Mouse (Mus musculus) hindlimb bud, embryonic 11.5 days (tissue): ENCODE data around the gene Pgp.
"Not testable (repeated sequence)": the region's sequence is repeated elsewhere in the genome, so short reads cannot be mapped to it uniquely, and the experiment has no call there.

Experiments used
- DNase-seq: peaks from one replicate; pipeline ENCODE4 v3.0.0-alpha.2; 2012; ENCODE audit warnings: low read depth, low spot score; ENCODE audit errors: extremely low spot score

The Pgp gene

DNA sequence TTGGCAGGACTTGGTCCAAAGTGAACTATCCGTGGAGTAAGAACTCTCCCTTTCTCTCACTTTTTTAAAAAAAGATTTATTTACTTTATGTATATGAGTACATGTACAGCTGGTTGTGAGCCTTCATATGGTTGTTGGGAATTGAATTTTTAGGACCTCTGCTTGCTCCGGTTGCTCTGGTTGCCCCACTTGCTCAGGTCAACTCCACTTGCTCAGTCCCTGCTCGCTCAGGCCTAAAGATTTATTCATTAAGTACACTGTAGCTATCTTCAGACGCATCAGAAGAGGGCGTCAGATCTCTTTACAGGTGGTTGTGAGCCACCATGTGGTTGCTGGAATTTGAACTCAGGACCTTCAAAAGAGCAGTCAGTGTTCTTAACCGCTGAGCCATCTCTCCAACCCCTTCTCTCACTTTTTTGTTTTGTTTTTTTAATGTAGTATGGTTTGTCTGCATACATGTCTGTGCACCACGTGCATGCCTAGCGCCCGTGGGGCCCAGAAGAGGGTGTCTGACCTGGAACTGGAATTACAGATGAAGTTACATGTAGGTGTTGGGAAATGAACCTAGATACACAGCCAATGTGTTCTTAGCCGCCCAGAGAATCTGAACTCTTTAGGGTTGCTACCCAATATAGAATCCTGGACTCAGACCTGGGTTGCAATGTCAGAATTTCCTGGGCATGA, 14.5 kb upstream of the Pgp start:
- DNase-seq = not testable (repeated sequence)

DNA sequence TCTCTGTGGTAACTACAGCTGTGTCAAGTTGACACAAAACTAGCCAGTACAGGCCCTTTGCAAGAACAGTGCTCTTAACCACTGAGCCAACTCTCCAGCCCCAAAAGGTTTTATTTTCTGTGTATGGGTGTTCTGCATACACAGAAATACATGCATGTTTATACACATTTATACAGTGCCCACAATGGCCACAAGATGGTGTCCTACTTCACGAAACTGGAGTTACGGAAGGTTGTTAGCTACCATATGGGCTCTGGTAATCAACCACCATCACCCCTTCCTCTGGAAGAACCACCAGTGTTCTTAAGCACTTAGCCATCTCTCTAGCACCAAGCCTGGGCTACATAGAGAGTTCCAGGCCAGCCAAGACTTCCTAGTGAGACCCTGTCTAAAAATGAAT, 8.6 kb upstream of the Pgp start:
- DNase-seq = peak; percentile 28

DNA sequence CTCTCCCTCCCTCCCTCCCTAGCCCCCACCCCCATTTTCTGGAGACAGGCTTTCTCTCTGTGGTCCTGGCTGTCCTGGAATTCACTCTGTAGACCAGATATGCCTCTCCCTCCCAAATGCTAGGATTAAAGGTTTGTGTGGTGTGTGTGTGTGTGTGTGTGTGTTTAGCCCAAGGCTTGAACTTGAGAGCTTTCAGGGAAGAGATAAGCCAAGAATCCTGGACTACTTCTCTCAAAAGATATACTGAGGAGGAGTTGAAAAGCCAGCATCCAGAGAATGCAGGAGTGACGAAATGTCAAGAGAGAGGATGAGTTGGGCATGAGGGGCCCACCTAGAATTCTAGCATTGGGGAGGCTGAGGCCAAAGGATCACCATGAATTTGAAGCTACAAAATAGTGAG, 7.3 kb upstream of the Pgp start:
- DNase-seq = no peak

DNA sequence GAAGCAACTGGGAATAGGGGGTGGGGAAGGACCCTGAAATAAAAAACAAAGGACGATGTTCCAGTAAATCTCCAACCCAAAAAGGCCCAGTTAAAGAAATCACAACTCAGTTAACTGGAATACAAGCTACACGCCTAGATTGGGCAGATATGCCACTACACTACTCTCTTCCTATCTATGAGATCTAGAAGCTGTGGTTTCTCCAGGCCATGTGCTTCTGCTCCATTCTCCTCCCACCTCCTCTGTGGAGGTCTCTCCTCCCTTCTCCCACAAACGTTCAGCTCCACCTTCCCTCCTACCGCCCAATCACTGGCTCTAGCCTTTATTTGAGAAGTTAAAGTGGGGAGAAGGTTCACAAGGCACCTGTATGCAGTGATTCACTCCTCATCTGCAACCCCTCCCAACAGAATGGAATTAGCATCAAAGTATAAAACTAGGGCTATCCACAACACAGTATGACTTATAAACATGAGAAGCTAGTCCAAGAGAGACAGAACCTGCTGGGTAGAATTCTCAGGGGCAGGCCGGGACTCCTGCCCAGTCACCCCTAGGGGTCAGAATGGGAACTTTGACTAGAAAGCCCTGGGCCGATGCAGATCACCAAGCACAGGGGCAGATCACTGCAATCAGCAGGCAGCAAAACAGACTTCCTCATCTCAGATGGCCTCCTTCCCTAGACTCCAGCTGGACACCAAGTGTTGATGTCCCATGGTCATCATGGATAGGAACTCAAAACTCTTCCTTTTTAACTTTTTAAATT, 6.6 kb upstream of the Pgp start:
- DNase-seq = no peak

DNA sequence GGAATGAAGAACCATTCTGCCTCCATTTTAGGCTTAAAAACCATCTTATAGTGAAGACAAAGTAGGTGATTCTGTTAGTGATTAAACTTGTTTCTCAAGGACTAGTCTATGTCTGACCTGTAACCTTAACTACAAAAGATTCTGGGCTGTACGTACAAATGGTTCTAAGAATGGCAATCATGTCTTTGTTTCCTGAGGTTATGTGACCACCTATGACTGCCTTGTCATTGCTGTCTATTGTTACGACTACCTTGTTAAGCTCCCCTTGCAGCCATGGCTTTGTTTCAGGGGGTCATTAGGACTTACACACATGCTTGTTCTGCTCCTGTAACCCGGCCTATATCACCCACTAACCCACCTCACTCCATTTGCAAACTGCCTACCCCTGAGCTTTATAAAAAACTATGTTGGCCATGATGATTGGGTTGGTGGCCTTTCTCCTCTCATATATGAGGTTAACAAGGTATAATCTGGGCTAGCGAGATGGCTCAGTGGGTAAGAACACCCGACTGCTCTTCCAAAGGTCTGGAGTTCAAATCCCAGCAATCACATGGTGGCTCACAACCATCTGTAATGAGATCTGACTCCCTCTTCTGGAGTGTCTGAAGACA, 1.5 kb upstream of the Pgp start:
- no peak for DNase-seq

DNA sequence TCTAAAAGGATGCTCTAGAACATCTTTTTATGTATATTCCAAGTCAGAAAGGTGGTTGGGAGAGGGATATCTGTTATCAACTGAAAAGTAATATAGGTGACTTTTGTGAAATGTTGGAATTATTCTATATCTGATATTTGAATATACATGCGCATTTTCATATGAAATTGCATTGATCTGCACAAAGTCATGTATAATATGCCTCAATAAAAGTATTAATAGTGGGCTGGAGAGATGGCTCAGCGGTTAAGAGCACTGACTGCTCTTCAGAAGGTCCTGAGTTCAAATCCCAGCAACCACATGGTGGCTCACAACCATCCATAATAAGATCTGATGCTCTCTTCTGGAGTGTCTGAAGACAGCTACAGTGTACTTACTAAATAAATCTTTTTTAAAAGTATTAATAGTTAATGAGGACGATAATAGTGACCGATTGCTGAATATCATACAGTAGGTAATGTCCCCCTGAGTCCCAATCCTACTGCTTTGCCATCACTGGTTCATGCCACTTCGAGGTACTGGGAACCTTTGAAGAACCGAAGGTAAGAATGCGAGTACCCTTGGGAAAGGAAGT, 769 bp upstream of the Pgp start:
- no peak for DNase-seq

DNA sequence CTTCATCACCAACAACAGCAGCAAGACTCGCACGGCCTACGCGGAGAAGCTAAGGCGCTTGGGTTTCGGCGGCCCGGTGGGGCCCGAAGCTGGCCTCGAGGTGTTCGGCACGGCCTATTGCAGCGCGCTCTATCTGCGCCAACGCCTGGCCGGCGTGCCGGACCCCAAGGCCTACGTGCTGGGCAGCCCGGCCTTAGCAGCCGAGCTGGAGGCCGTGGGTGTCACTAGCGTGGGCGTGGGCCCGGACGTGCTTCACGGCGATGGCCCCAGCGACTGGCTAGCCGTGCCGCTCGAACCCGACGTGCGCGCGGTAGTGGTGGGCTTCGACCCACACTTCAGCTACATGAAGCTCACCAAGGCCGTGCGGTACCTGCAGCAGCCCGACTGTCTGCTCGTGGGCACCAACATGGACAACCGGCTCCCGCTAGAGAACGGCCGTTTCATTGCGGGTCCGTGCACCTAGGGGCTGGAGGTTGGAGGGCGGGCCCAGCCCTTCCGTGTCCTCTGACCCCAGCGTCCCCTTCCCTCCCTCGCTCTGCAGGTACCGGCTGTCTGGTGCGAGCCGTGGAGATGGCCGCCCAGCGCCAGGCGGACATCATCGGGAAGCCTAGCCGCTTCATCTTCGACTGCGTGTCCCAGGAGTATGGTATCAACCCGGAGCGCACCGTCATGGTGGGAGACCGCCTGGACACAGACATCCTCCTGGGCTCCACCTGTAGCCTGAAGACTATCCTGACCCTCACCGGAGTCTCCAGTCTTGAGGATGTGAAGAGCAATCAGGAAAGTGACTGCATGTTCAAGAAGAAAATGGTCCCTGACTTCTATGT, 722 bp downstream of the Pgp start:
- DNase-seq = no peak

DNA sequence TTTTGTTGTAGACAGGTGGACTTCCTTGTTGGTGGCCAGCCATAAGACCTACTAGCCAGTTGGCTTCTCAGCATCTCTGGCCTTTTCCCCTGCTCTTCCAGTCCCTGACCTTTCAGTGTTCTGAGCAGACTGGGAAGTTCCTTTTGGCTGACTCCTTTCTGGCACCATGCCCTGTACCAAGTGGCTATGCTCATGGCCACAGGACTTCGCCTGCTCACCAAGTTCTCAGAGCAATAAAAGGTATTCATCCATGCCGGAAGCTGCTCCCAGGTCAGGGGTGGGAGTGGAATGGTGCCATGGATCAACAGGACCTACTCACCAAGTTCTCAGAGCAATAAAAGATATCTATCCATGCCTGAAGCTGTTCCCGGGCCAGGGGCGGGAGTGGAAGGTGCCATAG, 2.3 kb downstream of the Pgp start:
- no peak for DNase-seq

DNA sequence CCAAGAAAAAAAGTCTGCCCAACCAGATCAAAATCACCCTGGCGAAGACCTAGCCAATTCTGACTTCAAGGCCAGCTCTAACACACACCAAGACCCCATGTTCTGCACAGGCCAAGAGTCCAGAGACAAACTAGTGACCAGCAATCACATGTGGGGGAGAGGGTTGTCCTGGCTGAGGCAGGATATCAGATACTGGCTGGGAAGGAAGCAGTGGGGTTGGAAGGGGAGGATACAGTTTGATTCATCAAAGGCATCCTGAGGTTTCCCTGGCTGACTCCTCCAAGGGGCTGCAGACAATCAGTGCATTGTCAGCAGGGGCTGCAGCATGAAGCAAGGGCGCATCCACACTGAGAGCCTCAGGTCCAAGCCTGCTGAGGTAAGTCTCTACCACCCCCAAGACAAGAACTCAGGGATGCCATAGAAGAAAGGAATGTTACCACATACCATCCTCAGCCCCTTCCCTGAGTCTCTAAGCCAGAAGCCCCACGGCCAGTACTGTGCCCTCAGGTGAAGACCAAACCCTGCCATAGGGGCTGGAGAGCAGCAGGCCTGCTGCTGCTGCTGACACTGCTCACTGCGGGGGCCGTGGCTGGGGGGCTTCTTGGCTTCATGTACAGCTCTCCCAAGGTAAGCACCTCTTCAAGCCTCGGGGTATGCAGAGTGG, 3.6 kb downstream of the Pgp start, which contains the start of gene Bricd5:
Bricd5 (plus strand) TSS at position 273 of the 664 bp plus-strand sequence.
- no peak for DNase-seq

DNA sequence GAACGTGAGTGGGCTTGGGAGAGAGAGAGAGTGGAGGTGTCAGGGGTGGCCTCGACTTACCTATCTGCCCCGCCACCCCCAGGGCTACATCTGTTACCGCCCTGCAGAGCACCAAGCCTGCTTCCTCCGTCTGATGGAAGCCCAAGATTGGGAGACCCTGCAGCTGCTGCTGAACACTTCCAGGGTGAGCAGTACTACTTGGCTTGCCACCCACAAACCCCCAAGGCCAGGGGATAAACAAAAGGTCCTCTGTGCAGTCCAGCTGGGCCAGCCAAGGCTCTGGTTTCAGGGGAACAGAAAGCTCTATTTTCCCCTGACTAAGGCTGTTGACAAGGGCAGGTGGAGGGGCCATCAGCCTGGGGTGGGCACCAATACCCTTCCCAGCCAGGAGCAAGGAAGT, 4.4 kb downstream of the Pgp start:
- no peak for DNase-seq

DNA sequence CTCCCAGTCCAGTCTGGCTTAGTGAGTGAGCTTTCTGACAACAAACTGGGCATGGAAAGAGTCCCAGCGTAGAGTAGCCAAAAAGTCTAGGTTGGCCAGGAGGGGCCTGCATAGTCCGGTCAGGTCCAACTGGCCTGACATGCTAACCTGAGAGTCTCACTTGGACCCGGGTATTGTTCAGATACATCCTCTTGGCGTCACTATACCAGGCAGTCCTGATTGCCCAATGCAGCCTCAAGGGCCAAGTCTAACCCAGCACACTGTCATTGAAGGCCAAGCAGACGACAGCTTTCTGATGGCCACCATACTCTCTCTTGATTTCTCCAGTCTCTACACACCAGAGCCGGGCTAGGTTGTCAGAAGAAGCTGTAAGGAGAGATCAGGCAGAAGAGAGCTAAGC, 5.4 kb downstream of the Pgp start:
- no peak for DNase-seq

DNA sequence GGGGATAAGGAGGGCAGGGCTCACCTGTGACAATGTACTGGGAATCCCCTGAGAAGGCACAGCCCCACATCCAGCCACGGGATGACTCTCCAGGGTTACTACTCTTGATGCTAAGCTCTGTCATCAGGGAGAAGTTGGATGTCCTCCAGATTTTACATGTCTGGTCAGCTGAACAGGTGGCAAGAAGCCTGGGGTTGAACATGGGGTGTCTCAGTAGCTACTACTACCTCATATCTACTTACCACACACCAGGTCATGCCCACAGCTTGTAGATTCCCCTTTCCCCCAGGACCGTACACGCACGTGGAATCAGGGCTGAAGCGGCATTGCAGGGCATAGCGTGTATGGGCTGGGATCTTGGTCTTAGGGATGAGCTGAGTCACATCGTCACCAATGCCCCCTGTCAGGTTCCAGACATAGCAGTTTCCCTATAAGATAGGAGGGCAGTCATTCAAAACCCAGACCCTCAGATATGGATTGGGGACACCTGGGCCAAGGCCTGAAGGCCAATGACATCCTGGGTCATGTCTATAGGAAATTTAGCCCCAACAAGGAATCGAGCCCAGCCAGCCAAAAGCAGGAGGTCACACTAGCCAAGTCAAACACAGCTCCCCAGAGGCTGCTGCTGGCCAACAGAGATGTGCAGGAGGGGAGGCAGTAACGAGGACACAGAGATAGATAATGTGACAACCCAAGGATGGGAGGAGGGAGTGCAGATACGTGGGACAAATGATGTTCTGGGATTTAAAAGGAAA, 6.0 kb downstream of the Pgp start:
- DNase-seq = no peak

DNA sequence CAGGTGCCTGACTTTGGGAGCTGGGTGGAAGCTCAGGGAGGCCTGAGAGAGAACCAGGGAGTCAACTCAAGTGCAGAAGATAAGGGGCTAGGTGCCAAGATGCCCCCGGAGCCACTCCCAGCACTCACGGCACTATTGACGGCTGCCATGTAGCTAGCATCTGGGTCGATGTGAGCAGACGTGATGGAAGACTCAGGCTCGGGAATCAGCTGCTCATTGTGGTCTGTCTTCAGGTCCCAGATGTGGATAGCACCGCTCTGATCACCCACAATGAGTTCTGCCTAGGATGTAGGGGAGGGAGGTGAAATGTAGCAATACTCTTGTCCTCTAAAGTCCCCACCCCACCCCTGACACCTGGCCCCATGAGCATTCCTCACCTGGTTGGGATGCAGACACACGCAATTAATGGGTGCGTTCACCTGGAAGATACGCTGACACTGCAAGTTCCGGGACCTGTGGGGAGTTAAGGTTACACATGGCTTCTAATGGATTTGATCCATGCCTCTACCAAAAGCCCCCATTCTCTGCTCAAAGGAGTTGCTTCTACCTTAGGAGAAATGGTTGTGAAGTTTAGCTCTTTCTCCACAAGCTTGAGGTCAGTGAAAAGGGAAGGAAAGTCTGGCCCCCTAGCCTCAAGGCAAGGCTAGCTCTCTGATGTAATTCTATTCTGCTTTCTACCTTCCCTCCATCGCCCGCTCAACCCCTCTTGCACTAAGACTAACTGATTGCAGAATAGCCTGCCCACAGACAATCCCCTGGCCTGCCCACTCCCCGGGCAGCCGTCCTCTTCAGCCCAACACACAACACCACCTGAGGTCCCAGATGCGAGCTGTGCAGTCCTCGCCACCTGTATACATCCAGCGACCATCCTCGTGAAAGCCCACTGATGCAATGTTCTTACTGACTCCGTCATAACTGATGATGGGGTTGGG, 7.1 kb downstream of the Pgp start:
- DNase-seq = no peak

DNA sequence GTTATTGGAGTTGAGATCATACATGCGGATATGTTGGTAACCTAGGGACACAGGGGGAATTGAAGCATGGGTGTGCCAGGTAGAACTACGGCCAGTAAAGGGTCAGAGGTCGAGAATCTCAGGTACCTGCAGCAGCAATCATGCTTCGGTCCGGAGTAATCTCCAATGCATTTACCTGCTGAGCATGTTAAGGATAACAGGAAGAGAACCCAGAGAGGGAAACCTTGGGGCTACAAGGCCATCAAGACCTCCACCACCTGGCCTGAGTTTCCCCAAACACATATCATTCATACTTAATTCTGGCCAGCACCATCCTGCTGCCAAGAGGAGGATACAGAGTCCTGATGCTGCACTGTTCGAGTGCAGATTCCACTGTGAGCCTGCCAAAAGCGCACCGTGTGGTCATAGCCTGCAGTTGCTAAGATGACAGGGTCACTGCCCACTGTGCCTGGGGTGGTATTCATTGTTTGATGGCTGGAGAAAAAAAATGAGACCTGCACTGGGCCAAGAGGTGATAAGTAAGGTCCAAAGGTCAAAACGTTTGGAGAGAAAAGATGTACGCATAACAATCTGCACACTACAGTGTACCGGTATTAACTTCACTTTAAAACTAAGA, 7.9 kb downstream of the Pgp start:
- DNase-seq = no peak

DNA sequence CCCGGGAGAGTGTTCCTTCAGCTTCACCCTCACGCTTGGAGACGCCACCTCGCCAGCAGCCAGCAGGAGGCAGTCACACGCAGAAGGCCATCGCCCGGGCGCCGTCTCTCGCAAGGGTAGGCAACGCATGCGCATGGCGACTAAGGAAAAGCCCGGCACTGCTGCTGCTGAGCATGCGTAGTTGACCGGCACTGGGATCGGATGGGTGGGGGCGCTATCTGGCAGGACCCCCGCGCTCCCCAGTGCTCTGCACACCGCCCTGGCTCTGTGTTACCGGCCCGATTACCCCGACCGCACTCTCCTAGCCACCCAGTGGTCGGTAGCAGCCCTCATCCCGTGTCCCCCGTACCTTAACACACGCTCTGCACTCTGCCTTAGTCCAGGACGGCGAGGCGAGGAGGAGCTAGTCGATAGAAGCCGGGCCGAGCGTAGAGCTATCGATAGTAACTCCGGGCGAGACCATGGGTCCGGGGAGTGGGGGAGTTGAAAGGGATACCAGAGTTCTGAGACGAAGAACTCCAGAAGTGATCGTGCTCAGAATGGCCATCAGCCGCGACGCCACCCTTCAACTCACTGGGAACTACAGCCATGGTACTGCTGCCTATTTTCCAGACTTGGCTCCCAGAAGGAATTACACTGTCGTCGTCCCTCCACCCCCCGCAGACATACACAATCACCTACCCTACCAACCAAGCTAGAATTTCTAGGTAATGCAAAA, 8.6 kb downstream of the Pgp start, which contains the start of gene Mlst8:
Mlst8 (minus strand) TSS at position 416 of the 718 bp plus-strand sequence.
- peak; percentile 94 for DNase-seq

DNA sequence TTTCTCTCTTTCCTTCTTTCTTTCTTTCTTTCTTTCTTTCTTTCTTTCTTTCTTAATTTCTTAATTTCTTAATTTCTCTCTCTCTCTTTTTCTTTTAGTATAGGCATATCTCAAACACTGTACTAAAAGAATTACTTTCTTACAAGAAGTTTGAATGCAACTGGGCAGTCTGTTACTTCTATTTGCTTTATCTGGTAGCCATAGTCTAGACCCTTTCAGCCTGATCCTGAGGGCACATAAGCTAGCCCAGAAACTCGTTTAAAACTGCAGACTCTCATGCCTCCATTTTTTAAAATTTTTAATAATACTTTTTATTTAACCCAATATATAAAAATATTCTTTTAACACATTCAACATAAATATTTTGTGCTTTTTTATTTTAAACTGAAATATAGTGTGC, 9.2 kb downstream of the Pgp start:
- DNase-seq = no peak

DNA sequence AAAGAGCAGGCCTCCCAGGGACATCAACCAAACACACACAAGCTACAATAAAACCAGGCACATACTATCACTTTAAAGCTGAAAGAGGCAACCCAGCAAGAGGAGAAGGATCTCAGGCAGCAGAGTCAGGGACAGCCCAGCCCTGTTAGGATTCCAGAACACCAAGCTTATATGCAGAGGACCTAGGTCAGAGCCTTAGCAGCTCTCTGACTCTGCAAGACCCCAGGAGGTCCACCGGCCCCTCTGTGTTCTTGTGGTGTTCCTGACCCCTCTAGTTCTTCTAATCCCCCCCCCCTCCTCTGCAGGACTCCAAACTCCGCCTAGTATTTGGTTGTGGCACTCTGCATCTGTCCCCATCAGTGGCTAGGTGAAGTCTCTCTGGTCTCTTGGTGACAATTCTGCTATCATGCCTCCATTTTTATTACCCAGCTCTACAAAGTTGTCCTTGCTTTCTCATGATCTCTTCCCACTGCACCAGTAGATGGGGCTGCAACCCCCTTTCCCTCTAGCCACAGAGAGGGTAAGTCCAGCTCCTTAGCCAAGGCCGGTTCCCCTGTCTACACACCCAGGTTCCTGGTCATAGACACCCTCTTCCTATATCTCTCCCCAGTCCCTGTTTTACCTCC, 10.1 kb downstream of the Pgp start:
- DNase-seq = no peak
